Mouse (Mus musculus) megakaryocyte, embryonic 14.5 days (primary cell): ENCODE results near the gene Papola. TPM values are rescaled to one million over a fixed set of nuclear protein-coding genes. Genes with fewer than 3 reads are reported as not detected.

Experiments used
- H3K27me3 ChIP-seq: replicated peaks from 2 replicates; pipeline ENCODE3; 2012; ENCODE audit warnings: inconsistent platforms
- H3K36me3 ChIP-seq: replicated peaks from 2 replicates; pipeline ENCODE3; 2012; ENCODE audit warnings: low read length, inconsistent platforms, mixed read lengths
- H3K4me1 ChIP-seq: 2 replicates; pipeline ENCODE4 v1.6.1; 2012; ENCODE audit warnings: inconsistent platforms
- H3K4me3 ChIP-seq: replicated peaks from 2 replicates; pipeline ENCODE3; 2012; ENCODE audit warnings: moderate library complexity, mild to moderate bottlenecking, inconsistent platforms
- H3K9me3 ChIP-seq: 2 replicates; pipeline ENCODE4 v1.6.1; 2012; ENCODE audit warnings: inconsistent platforms
- FLI1 ChIP-seq: IDR thresholded peaks from 2 replicates; pipeline ENCODE4 v1.6.1; 2012; ENCODE audit warnings: low read length, inconsistent platforms, mixed read lengths
- GATA1 ChIP-seq: IDR thresholded peaks from 3 replicates; pipeline ENCODE4 v1.6.1; 2012; ENCODE audit warnings: mixed read lengths, low read length, inconsistent platforms, borderline replicate concordance
- polyA plus RNA-seq: library from polyadenylated mRNA; stranded (reverse); fragments of >175 nt; gene quantifications from 2 replicates; pipeline ENCODE4 v1.2.3, GENCODE M21; 2012; ENCODE audit warnings: low replicate concordance; ENCODE audit not compliant: insufficient read depth

Papola gene
- 30.8 and 73.1 TPM in 2 replicates for polyA plus RNA-seq

GRCm38 (mm10) chr12:105784196-105784999 lies at the start of gene Papola:
TSS of gene Papola (plus strand) at chr12:105784694.
- Histone ChIP-seq H3K4me1 (peaks cover 38% of the 10 kb centered on the region), H3K4me3 (peak within 1 kb of the TSS; percentile 96), H3K36me3 (peaks cover 10% of the 10 kb centered on the region), H3K9me3 (no peaks in the 10 kb centered on the region), H3K27me3 (no peaks in the 10 kb centered on the region)
- TF ChIP-seq GATA1 (no peak), FLI1 (no peak)

- Histone ChIP-seq H3K4me3 (no peak overlapping the region), H3K9me3 (peaks cover 17% of the 10 kb centered on the region), H3K36me3 (no peaks in the 10 kb centered on the region)
These were observed 49.1 kb upstream of the Papola start for GRCm38 (mm10) chr12:105735226-105735888.

GRCm38 (mm10) chr12:105735889-105736251 lies 48.6 kb upstream of the Papola start:
- Histone ChIP-seq H3K4me1 (peaks cover 18% of the 10 kb centered on the region), H3K4me3 (no peak overlapping the region), H3K27me3 (peaks cover 2% of the 10 kb centered on the region), H3K9me3 (peaks cover 17% of the 10 kb centered on the region), H3K36me3 (no peaks in the 10 kb centered on the region)
- TF ChIP-seq GATA1: no peak
- TF ChIP-seq FLI1: no peak

More at GRCm38 (mm10) chr12:105735226-105735888, 49.1 kb upstream of the Papola start:
- peaks cover 2% of the 10 kb centered on the region for H3K27me3 ChIP-seq
- H3K4me1 ChIP-seq: peaks cover 21% of the 10 kb centered on the region
- TF ChIP-seq GATA1: no peak
- TF ChIP-seq FLI1: no peak

GRCm38 (mm10) chr12:105738316-105739096 lies 46.0 kb upstream of the Papola start:
- peaks cover 5% of the 10 kb centered on the region for H3K4me1 ChIP-seq
- peak overlapping the region; percentile 50 for H3K4me3 ChIP-seq
- TF ChIP-seq GATA1 (no peak), FLI1 (no peak)
- peaks cover 33% of the 10 kb centered on the region for H3K9me3 ChIP-seq
- peaks cover 2% of the 10 kb centered on the region for H3K27me3 ChIP-seq
- no peaks in the 10 kb centered on the region for H3K36me3 ChIP-seq

- TF ChIP-seq FLI1 (no peak), GATA1 (no peak)
- peaks cover 43% of the 10 kb centered on the region for H3K9me3 ChIP-seq
These were observed 44.8 kb upstream of the Papola start for GRCm38 (mm10) chr12:105739656-105740055.

GRCm38 (mm10) chr12:105748114-105748513 lies 36.4 kb upstream of the Papola start:
- Histone ChIP-seq H3K4me3 (no peak overlapping the region), H3K27me3 (peaks cover 4% of the 10 kb centered on the region), H3K4me1 (no peaks in the 10 kb centered on the region), H3K36me3 (no peaks in the 10 kb centered on the region), H3K9me3 (peaks cover 38% of the 10 kb centered on the region)
- TF ChIP-seq GATA1: no peak
- no peak for TF ChIP-seq FLI1

More at GRCm38 (mm10) chr12:105739656-105740055, 44.8 kb upstream of the Papola start:
- Histone ChIP-seq H3K4me3 (no peak overlapping the region), H3K27me3 (peaks cover 2% of the 10 kb centered on the region), H3K4me1 (peaks cover 5% of the 10 kb centered on the region), H3K36me3 (no peaks in the 10 kb centered on the region)

GRCm38 (mm10) chr12:105753813-105754212 lies 30.7 kb upstream of the Papola start:
- H3K4me1 ChIP-seq: no peaks in the 10 kb centered on the region
- TF ChIP-seq FLI1 (no peak), GATA1 (no peak)
- no peak overlapping the region for H3K4me3 ChIP-seq
- no peaks in the 10 kb centered on the region for H3K36me3 ChIP-seq
- peaks cover 4% of the 10 kb centered on the region for H3K27me3 ChIP-seq
- peaks cover 25% of the 10 kb centered on the region for H3K9me3 ChIP-seq

GRCm38 (mm10) chr12:105757816-105758497 lies 26.5 kb upstream of the Papola start:
- H3K4me1 ChIP-seq: peaks cover 10% of the 10 kb centered on the region
- H3K4me3 ChIP-seq: no peak overlapping the region
- H3K9me3 ChIP-seq: peaks cover 29% of the 10 kb centered on the region
- peaks cover 21% of the 10 kb centered on the region for H3K27me3 ChIP-seq
- H3K36me3 ChIP-seq: no peaks in the 10 kb centered on the region
- TF ChIP-seq FLI1 (no peak), GATA1 (no peak)

GRCm38 (mm10) chr12:105758911-105759310 lies 25.6 kb upstream of the Papola start:
- peaks cover 20% of the 10 kb centered on the region for H3K27me3 ChIP-seq
- TF ChIP-seq FLI1 (no peak), GATA1 (no peak)
- peaks cover 10% of the 10 kb centered on the region for H3K4me1 ChIP-seq
- H3K9me3 ChIP-seq: peaks cover 19% of the 10 kb centered on the region
- H3K36me3 ChIP-seq: no peaks in the 10 kb centered on the region
- H3K4me3 ChIP-seq: no peak overlapping the region
